Mouse (Mus musculus) layer of hippocampus, adult 9-10 months (tissue): ENCODE data around the gene Mettl1.
"Not testable (repeated sequence)": the region's sequence is repeated elsewhere in the genome, so short reads cannot be mapped to it uniquely, and the experiment has no call there.

ENCODE experiments used
- DNase-seq: peaks from one replicate; pipeline ENCODE4 v3.0.0; 2022; ENCODE audit warnings: low spot score

Mettl1 gene

GRCm38 (mm10) chr10:127068360-127069038 is 27.3 kb downstream of the Mettl1 start:
- no peak for DNase-seq

- DNase-seq: no peak
Observed at GRCm38 (mm10) chr10:127069281-127070189, 28.3 kb downstream of the Mettl1 start.

- peak; percentile 93 for DNase-seq
Observed at GRCm38 (mm10) chr10:127070190-127071121, 29.2 kb downstream of the Mettl1 start, which contains the start of gene Tspan31. Gene Tspan31 (minus strand): TSS chr10:127070264.

- no peak for DNase-seq
Observed at GRCm38 (mm10) chr10:127071203-127071602, 30.0 kb downstream of the Mettl1 start.

- not testable (repeated sequence) for DNase-seq
Observed at GRCm38 (mm10) chr10:127072270-127072669, 31.1 kb downstream of the Mettl1 start.

- DNase-seq: not testable (repeated sequence)
Observed at GRCm38 (mm10) chr10:127072969-127073368, 31.8 kb downstream of the Mettl1 start.

- no peak for DNase-seq
Observed at GRCm38 (mm10) chr10:127073981-127074380, 32.8 kb downstream of the Mettl1 start.

GRCm38 (mm10) chr10:127075080-127075479 is 33.9 kb downstream of the Mettl1 start, which contains the start of gene Agap2:
Gene Agap2 (plus strand): TSS chr10:127075284.
- no peak for DNase-seq

- DNase-seq: no peak
Observed at GRCm38 (mm10) chr10:127075651-127076050, 34.4 kb downstream of the Mettl1 start.

GRCm38 (mm10) chr10:127076082-127076481 is 34.9 kb downstream of the Mettl1 start:
- no peak for DNase-seq

GRCm38 (mm10) chr10:127077515-127077914 is 36.3 kb downstream of the Mettl1 start:
- no peak for DNase-seq

- DNase-seq: no peak
Observed at GRCm38 (mm10) chr10:127078001-127078676, 36.9 kb downstream of the Mettl1 start.

GRCm38 (mm10) chr10:127078677-127079575 is 37.7 kb downstream of the Mettl1 start:
- DNase-seq: no peak

- DNase-seq: no peak
Observed at GRCm38 (mm10) chr10:127079665-127080391, 38.6 kb downstream of the Mettl1 start.

- DNase-seq: no peak
Observed at GRCm38 (mm10) chr10:127080901-127081780, 39.9 kb downstream of the Mettl1 start.

- no peak for DNase-seq
Observed at GRCm38 (mm10) chr10:127081996-127082620, 40.9 kb downstream of the Mettl1 start.

- no peak for DNase-seq
Observed at GRCm38 (mm10) chr10:127083292-127083914, 42.2 kb downstream of the Mettl1 start.

GRCm38 (mm10) chr10:127083915-127084306 is 42.7 kb downstream of the Mettl1 start:
- DNase-seq: no peak
